Mouse (Mus musculus) adrenal gland, postnatal 25 days (tissue): ENCODE results near the gene Lefty2. TPM values are rescaled to one million over a fixed set of nuclear protein-coding genes. Genes with fewer than 3 reads are reported as not detected.
"Not testable (repeated sequence)": the region's sequence is repeated elsewhere in the genome, so short reads cannot be mapped to it uniquely, and the experiment has no call there.

ENCODE experiments used
- DNase-seq: peaks from one replicate; pipeline ENCODE4 v3.0.0; 2021; ENCODE audit warnings: mixed read lengths
- total RNA-seq: library from RNA; stranded (reverse); gene quantifications from 2 replicates; pipeline ENCODE4 v1.2.3, GENCODE M21; 2021

Lefty2 gene
- total RNA-seq, 1 experiment from 2014 or later, result 0.73 TPM

GRCm38 (mm10) chr1:180934467-180935419 lies 41.8 kb downstream of the Lefty2 start, which contains the start of gene Lefty1:
TSS of gene Lefty1 (plus strand) at chr1:180935022.
- DNase-seq, result no peak

- peak; percentile 64 for DNase-seq
These were observed 43.9 kb downstream of the Lefty2 start for GRCm38 (mm10) chr1:180936610-180937398.

- DNase-seq, result not testable (repeated sequence)
These were observed 44.7 kb downstream of the Lefty2 start for GRCm38 (mm10) chr1:180937631-180938030.

GRCm38 (mm10) chr1:180938781-180939180 lies 45.9 kb downstream of the Lefty2 start:
- not testable (repeated sequence) for DNase-seq

- DNase-seq, result no peak
These were observed 48.0 kb downstream of the Lefty2 start for GRCm38 (mm10) chr1:180940776-180941460.

GRCm38 (mm10) chr1:180941726-180942125 lies 48.8 kb downstream of the Lefty2 start:
- DNase-seq, result peak; percentile 41

GRCm38 (mm10) chr1:180942166-180943031 lies 49.5 kb downstream of the Lefty2 start, which contains the start of gene Tmem63a:
TSS of gene Tmem63a (plus strand) at chr1:180942344.
- peak; percentile 78 for DNase-seq

- no peak for DNase-seq
These were observed 50.2 kb downstream of the Lefty2 start for GRCm38 (mm10) chr1:180943032-180943644.

GRCm38 (mm10) chr1:180943896-180944295 lies 51.0 kb downstream of the Lefty2 start:
- DNase-seq, result peak; percentile 27

- DNase-seq, result peak; percentile 26
These were observed 51.6 kb downstream of the Lefty2 start for GRCm38 (mm10) chr1:180944553-180944952.

- peak; percentile 38 for DNase-seq
These were observed 52.4 kb downstream of the Lefty2 start for GRCm38 (mm10) chr1:180945001-180945980.

- DNase-seq, result peak; percentile 79
These were observed 53.5 kb downstream of the Lefty2 start for GRCm38 (mm10) chr1:180946448-180946847.

Other genes with a start within 250 kb of the Lefty2 start
- not detected in 2 replicates for gene Mixl1, start 196.1 kb upstream of the Lefty2 start, total RNA-seq
- 45.5 and 48.8 TPM in 2 replicates for gene Acbd3, start 167.1 kb upstream of the Lefty2 start, total RNA-seq
- gene H3f3a, start 79.2 kb upstream of the Lefty2 start, total RNA-seq, result 739 and 836 TPM in 2 replicates
- 21.7 and 26.0 TPM in 2 replicates for gene Sde2, start 42.0 kb upstream of the Lefty2 start, total RNA-seq
- gene Pycr2, start 11.2 kb downstream of the Lefty2 start, total RNA-seq, result 35.0 and 46.2 TPM in 2 replicates
- gene Lefty1, start 41.9 kb downstream of the Lefty2 start, total RNA-seq, result 6.1 and 9.5 TPM in 2 replicates
- gene Tmem63a, start 49.2 kb downstream of the Lefty2 start, total RNA-seq, result 77.2 and 92.4 TPM in 2 replicates
- 95.7 and 112 TPM in 2 replicates for gene Ephx1, start 127.8 kb downstream of the Lefty2 start, total RNA-seq
- gene 9130409I23Rik, start 158.1 kb downstream of the Lefty2 start, total RNA-seq, result not detected in 2 replicates